Mouse (Mus musculus): Measurements from ENCODE around the gene Pcbp3. TPM values are rescaled to one million over a fixed set of nuclear protein-coding genes. Genes with fewer than 3 reads are reported as not detected.

Pcbp3 gene
- polyA plus RNA-seq, 1 experiment from 2014 or later, result 72.2 TPM

GRCm38 (mm10) chr10:76970974-76971373 lies 9.3 kb upstream of the Pcbp3 start:
- Histone ChIP-seq H3K4me3 (no peak overlapping the region), H3K27ac (no peak overlapping the region), H3K27me3 (no peaks in the 10 kb centered on the region), H3K36me3 (no peaks in the 10 kb centered on the region), H3K4me1 (replicated peaks) (no peaks in the 10 kb centered on the region), H3K4me2 (no peak overlapping the region), H3K9me3 (no peaks in the 10 kb centered on the region), H3K9ac (no peak overlapping the region)
- WGBS, result 90% methylated on average over 7 of the region's 7 CpGs
- ATAC-seq (ENCODE audit: low FRiP score), result no peak

- 4% methylated on average over 6 of the region's 6 CpGs for WGBS
- Histone ChIP-seq H3K27ac (peak overlapping the region; percentile 30; the same call in 1 of the 2 replicates), H3K9me3 (no peaks in the 10 kb centered on the region), H3K4me3 (no peak overlapping the region), H3K27me3 (0 out of 2 replicates have a peak, but pooled peaks cover 2% of the 10 kb centered on the region), H3K36me3 (no peaks in the 10 kb centered on the region), H3K4me1 (replicated peaks) (peaks cover 43% of the 10 kb centered on the region), H3K9ac (no peak overlapping the region), H3K4me2 (peak overlapping the region; percentile 30)
- no peak for ATAC-seq (ENCODE audit: low FRiP score)
Measured at GRCm38 (mm10) chr10:76964436-76964835, 2.7 kb upstream of the Pcbp3 start.

- H3K9ac ChIP-seq, result no peak overlapping the region
- ATAC-seq (ENCODE audit: low FRiP score), result no peak
- H3K27me3 ChIP-seq, result 0 out of 2 replicates have a peak, but pooled peaks cover 2% of the 10 kb centered on the region
- H3K4me1 ChIP-seq (replicated peaks), result peaks cover 46% of the 10 kb centered on the region
- peak overlapping the region; percentile 30; the same call in 1 of the 2 replicates for H3K27ac ChIP-seq
- H3K9me3 ChIP-seq, result no peaks in the 10 kb centered on the region
- peak overlapping the region; percentile 30 for H3K4me2 ChIP-seq
- H3K4me3 ChIP-seq, result no peak overlapping the region
- WGBS, result 15% methylated on average over 9 of the region's 9 CpGs
- no peaks in the 10 kb centered on the region for H3K36me3 ChIP-seq
Measured at GRCm38 (mm10) chr10:76963997-76964396, 2.3 kb upstream of the Pcbp3 start.

DNA sequence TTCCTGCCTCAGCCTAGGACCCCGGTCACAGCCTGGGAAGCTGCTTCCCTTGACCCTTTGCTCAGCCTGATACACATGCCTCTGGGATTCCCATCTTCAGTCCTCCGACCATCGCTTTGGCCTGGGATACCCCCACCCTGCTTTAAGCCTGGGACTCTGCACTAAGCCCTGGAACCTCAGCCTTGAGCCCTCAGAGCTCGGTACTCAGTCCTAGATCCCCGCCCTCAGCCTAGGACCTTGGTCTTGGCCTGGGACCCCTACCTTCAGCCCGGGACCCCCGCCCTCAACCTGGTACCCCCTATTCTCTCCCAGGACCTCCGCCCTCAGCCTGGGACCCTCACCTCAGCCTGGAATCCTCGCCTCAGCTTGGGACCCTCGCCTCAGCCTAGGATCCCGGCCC lies 531 bp downstream of the Pcbp3 start:
- Histone ChIP-seq H3K27me3 (0 out of 2 replicates have a peak, but pooled peaks cover 2% of the 10 kb centered on the region), H3K9me3 (no peaks in the 10 kb centered on the region), H3K27ac (peak overlapping the region; percentile 83; the same call in 1 of the 2 replicates), H3K4me3 (peak overlapping the region; percentile 71), H3K36me3 (no peaks in the 10 kb centered on the region), H3K4me2 (peak overlapping the region; percentile 98), H3K4me1 (replicated peaks) (peaks cover 52% of the 10 kb centered on the region), H3K9ac (peak overlapping the region; percentile 84)
- no peak; the same call in 1 of the 2 replicates for ATAC-seq (ENCODE audit: low FRiP score)
- 7% methylated on average over 11 of the region's 11 CpGs for WGBS

DNA sequence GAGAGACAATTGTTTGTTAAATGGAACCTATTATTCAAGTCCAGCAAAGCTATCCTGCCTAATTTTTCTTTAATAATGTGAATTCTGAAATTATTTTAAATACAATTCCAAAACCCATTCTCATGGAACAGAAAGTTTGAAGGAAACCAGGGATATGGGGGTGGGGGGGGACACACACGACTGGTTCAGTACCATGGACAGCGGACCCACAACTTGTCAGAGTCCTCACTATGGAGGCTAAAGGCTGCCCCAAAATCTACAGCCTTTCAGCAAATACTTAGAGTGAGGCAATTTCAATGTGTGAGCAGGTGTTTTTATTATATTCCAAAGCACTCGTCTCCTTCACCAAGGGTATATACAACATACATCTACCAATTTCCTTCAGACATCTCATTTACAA lies 3.5 kb downstream of the Pcbp3 start:
- H3K27me3 ChIP-seq, result no peaks in the 10 kb centered on the region
- 57% methylated on average over 3 of the region's 3 CpGs for WGBS
- H3K9me3 ChIP-seq, result no peaks in the 10 kb centered on the region
- no peak overlapping the region for H3K9ac ChIP-seq
- H3K27ac ChIP-seq, result no peak overlapping the region
- H3K36me3 ChIP-seq, result no peaks in the 10 kb centered on the region
- no peak overlapping the region for H3K4me2 ChIP-seq
- H3K4me3 ChIP-seq, result no peak overlapping the region
- peaks cover 33% of the 10 kb centered on the region for H3K4me1 ChIP-seq (replicated peaks)
- ATAC-seq (ENCODE audit: low FRiP score), result no peak

- H3K36me3 ChIP-seq, result no peaks in the 10 kb centered on the region
- no peak overlapping the region for H3K27ac ChIP-seq
- H3K4me3 ChIP-seq, result no peak overlapping the region
- no peaks in the 10 kb centered on the region for H3K27me3 ChIP-seq
- H3K4me2 ChIP-seq, result no peak overlapping the region
- H3K9me3 ChIP-seq, result no peaks in the 10 kb centered on the region
- peaks cover 24% of the 10 kb centered on the region for H3K4me1 ChIP-seq (replicated peaks)
- H3K9ac ChIP-seq, result no peak overlapping the region
- WGBS, result 23% methylated on average over 6 of the region's 6 CpGs
- no peak for ATAC-seq (ENCODE audit: low FRiP score)
Measured at GRCm38 (mm10) chr10:76956200-76956599, 5.5 kb downstream of the Pcbp3 start.

- no peaks in the 10 kb centered on the region for H3K36me3 ChIP-seq
- no peaks in the 10 kb centered on the region for H3K27me3 ChIP-seq
- H3K4me3 ChIP-seq, result no peak overlapping the region
- H3K9ac ChIP-seq, result no peak overlapping the region
- ATAC-seq (ENCODE audit: low FRiP score), result no peak
- H3K9me3 ChIP-seq, result no peaks in the 10 kb centered on the region
- 71% methylated on average over 4 of the region's 4 CpGs for WGBS
- H3K4me1 ChIP-seq (replicated peaks), result 0 out of 2 replicates have a peak, but pooled peaks cover 5% of the 10 kb centered on the region
- no peak overlapping the region for H3K4me2 ChIP-seq
- no peak overlapping the region for H3K27ac ChIP-seq
Measured at GRCm38 (mm10) chr10:76941038-76941437, 20.6 kb downstream of the Pcbp3 start.

DNA sequence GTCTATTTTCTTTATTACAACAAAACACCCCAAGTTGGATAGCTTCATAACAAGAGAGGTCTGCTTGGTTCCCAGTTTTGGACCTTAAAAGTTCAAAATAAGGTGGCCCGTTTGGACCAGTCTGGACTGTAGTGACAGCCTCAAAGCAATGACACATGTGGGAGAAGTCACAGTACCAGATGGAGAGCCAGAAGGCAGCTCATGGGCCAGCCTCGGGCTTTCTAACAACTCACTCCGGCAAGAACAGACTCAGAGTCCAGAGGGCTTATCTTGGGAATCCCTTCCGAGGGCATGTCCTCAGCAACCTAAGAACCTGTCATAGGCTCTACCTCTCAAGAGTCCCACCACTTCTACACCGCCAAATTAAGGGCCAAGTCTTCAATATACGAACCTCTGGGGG lies 24.9 kb downstream of the Pcbp3 start:
- Histone ChIP-seq H3K36me3 (no peaks in the 10 kb centered on the region), H3K9ac (no peak overlapping the region), H3K4me1 (replicated peaks) (0 out of 2 replicates have a peak, but pooled peaks cover 5% of the 10 kb centered on the region), H3K4me2 (no peak overlapping the region), H3K27ac (no peak overlapping the region), H3K27me3 (no peaks in the 10 kb centered on the region), H3K4me3 (no peak overlapping the region), H3K9me3 (no peaks in the 10 kb centered on the region)
- 92% methylated on average over 6 of the region's 6 CpGs for WGBS
- ATAC-seq (ENCODE audit: low FRiP score), result no peak

DNA sequence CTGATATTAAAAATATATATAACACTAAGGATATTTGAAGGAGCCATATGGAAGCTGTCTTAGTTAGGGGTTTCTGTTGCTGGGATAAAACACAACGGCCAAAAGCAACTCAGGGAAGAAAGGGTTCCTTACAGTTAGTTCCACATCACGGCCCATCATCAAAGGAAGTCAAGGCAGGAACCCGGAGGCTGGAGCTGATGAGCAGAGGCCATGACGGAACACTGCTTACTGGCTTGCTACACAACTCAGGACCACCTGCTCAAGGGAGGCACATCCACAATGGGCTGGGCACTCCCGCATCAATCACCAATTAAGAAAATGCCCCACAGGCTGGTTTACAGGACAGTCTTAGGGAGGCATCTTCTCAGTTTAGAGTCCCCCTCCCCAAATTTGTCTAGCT lies 26.9 kb downstream of the Pcbp3 start:
- Histone ChIP-seq H3K4me1 (replicated peaks) (0 out of 2 replicates have a peak, but pooled peaks cover 5% of the 10 kb centered on the region), H3K36me3 (no peaks in the 10 kb centered on the region), H3K9ac (no peak overlapping the region), H3K4me3 (no peak overlapping the region), H3K27me3 (no peaks in the 10 kb centered on the region), H3K9me3 (no peaks in the 10 kb centered on the region), H3K4me2 (no peak overlapping the region), H3K27ac (no peak overlapping the region)
- 73% methylated on average over 5 of the region's 5 CpGs for WGBS
- ATAC-seq (ENCODE audit: low FRiP score), result no peak

GRCm38 (mm10) chr10:76931794-76932193 lies 29.9 kb downstream of the Pcbp3 start:
- WGBS, result 67% methylated on average over 1 of the region's 1 CpGs
- Histone ChIP-seq H3K9me3 (0 out of 2 replicates have a peak, but pooled peaks cover 3% of the 10 kb centered on the region), H3K27ac (no peak overlapping the region), H3K4me2 (no peak overlapping the region), H3K4me1 (replicated peaks) (no peaks in the 10 kb centered on the region), H3K27me3 (no peaks in the 10 kb centered on the region), H3K9ac (no peak overlapping the region), H3K4me3 (no peak overlapping the region), H3K36me3 (no peaks in the 10 kb centered on the region)
- ATAC-seq (ENCODE audit: low FRiP score), result no peak

GRCm38 (mm10) chr10:76931122-76931521 lies 30.6 kb downstream of the Pcbp3 start:
- Histone ChIP-seq H3K4me2 (no peak overlapping the region), H3K9ac (no peak overlapping the region), H3K27me3 (no peaks in the 10 kb centered on the region), H3K4me1 (replicated peaks) (no peaks in the 10 kb centered on the region), H3K9me3 (0 out of 2 replicates have a peak, but pooled peaks cover 3% of the 10 kb centered on the region), H3K27ac (no peak overlapping the region), H3K36me3 (no peaks in the 10 kb centered on the region), H3K4me3 (no peak overlapping the region)
- WGBS, result 88% methylated on average over 6 of the region's 6 CpGs
- no peak for ATAC-seq (ENCODE audit: low FRiP score)

DNA sequence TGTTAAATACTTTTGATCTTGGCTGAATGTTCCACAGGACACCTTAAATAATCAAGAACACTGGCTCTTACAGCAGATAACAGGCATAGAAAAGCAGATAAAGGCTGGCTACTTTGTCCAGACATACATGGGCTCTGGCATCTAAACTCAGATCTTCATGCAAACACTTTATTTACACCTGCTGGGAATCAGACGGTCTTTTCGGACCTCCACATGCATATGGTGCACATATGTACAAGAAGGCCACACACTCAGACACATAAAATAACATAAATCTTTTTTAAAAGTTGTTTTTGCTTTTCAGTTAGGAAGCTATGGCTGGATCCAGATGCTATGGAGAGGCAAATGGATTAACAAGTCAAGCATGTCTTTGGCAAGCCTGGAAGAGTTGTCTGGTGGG lies 37.2 kb downstream of the Pcbp3 start:
- Histone ChIP-seq H3K4me3 (no peak overlapping the region), H3K36me3 (0 out of 2 replicates have a peak, but pooled peaks cover 1% of the 10 kb centered on the region), H3K4me2 (no peak overlapping the region), H3K9ac (no peak overlapping the region), H3K27ac (no peak overlapping the region), H3K9me3 (0 out of 2 replicates have a peak, but pooled peaks cover 4% of the 10 kb centered on the region), H3K27me3 (no peaks in the 10 kb centered on the region), H3K4me1 (replicated peaks) (no peaks in the 10 kb centered on the region)
- 88% methylated on average over 2 of the region's 2 CpGs for WGBS
- ATAC-seq (ENCODE audit: low FRiP score), result no peak

- Histone ChIP-seq H3K9ac (no peak overlapping the region), H3K9me3 (peaks cover 9% of the 10 kb centered on the region), H3K4me2 (no peak overlapping the region), H3K27me3 (no peaks in the 10 kb centered on the region), H3K4me1 (replicated peaks) (no peaks in the 10 kb centered on the region), H3K36me3 (0 out of 2 replicates have a peak, but pooled peaks cover 7% of the 10 kb centered on the region), H3K4me3 (no peak overlapping the region), H3K27ac (no peak overlapping the region)
- ATAC-seq (ENCODE audit: low FRiP score), result no peak
- 96% methylated on average over 3 of the region's 3 CpGs for WGBS
Measured at GRCm38 (mm10) chr10:76918086-76918485, 43.6 kb downstream of the Pcbp3 start.

All from hindbrain, embryonic 13.5 days (tissue).